Mouse (Mus musculus) neural tube, embryonic 10.5 days (tissue): ENCODE results near the gene Clspn.

Source experiments
- DNase-seq: peaks from one replicate; pipeline ENCODE4 v3.0.0-alpha.2; 2017; ENCODE audit warnings: low spot score; ENCODE audit errors: extremely low spot score

Gene Clspn

GRCm38 (mm10) chr4:126632668-126633067 is 75.9 kb downstream of the Clspn start:
- DNase-seq, result no peak

GRCm38 (mm10) chr4:126636330-126636729 is 79.6 kb downstream of the Clspn start:
- DNase-seq, result no peak

- no peak for DNase-seq
Measured at GRCm38 (mm10) chr4:126637446-126637845, 80.7 kb downstream of the Clspn start.

- no peak for DNase-seq
Measured at GRCm38 (mm10) chr4:126639339-126639738, 82.6 kb downstream of the Clspn start.

GRCm38 (mm10) chr4:126641901-126642300 is 85.2 kb downstream of the Clspn start:
- no peak for DNase-seq
